2 mouse cellular contexts compared by ENCODE assay signal in the genomic region with DNA sequence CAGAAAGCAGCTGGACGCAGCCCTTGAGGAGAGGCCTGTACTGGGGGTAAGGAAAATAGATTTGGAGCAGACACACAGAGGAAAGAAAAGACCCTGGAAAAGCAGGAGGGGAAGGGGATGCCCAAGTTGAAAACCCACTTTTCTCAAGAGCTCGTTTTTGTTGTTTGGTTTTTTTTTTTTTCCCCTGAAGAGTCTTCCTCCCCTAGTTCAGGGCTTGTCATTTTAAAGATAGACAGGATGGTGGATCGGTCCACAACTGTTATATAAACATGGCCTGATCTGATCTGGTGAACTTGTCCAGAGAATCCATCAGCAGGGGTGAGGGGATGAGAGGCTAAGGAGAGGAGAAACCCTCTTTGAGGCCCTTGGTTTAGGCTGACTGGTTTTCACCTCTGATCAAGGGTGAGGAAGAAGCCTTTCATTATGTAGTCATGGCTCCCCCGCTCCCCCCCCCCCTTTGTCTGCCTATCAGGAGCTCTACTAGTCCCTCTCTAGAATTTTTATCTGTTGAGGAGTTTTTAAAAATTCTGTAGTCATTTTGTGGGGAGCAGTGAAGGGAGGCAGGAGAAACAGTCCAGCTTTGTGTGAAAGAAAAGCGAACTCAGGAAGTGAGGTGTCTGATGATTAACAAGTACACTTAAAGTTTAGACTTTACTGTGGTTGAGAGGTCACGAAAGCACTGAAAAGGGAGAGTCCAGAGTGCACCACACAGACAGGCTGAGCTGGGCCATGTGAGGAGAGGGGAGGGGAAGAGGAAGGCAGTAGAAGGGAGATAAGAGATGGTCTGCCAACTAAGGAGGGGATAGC.
TF ChIP-seq lines count a peak whose summit lies in the region.

No protein-coding gene starts in this region.

TF ChIP-seq in C2C12, 6 proteins besides CTCF, POLR2A, EP300 and RAD21 (continued from another document):
- TF ChIP-seq CEBPB (IDR thresholded peaks at IDR 0.05; ENCODE audit: low read depth) (no peak), MYOG (IDR thresholded peaks at IDR 0.05; ENCODE audit: control insufficient read depth, extremely low read depth, insufficient read length) (no peak), MYOD1 (IDR thresholded peaks at IDR 0.05; ENCODE audit: control insufficient read depth, insufficient read length, low read depth) (peak; percentile 13)

TF ChIP-seq in MEL, 35 proteins besides CTCF, POLR2A, EP300 and RAD21 (continued from another document):
- no peak; the same call in 1 of the 2 replicates for TF ChIP-seq POLR2AphosphoS2 (IDR thresholded peaks at IDR 0.05; ENCODE audit: low read length)
- TF ChIP-seq MAFK (IDR thresholded peaks at IDR 0.05; ENCODE audit: borderline replicate concordance, low read depth, low read length): 0 out of 2 replicates have a peak, but pooled peaks have one; percentile 15
- no peak; the same call in 1 of the 2 replicates for TF ChIP-seq JUND (IDR thresholded peaks at IDR 0.05; ENCODE audit: low read depth, low read length)
- TF ChIP-seq GATA1 (IDR thresholded peaks at IDR 0.05; ENCODE audit: low read depth, low read length): peak; percentile 73
- peak; percentile 21; the same call in 1 of the 2 replicates for TF ChIP-seq MYB (IDR thresholded peaks at IDR 0.05; ENCODE audit: low read depth, low read length)
- no peak for TF ChIP-seq E2F4 (IDR thresholded peaks at IDR 0.05; ENCODE audit: borderline replicate concordance, low read depth, low read length)
- peak; percentile 55 for TF ChIP-seq NELFE (IDR thresholded peaks at IDR 0.05; ENCODE audit: low read depth, low read length)
- no peak for TF ChIP-seq MAX (IDR thresholded peaks at IDR 0.05; ENCODE audit: low read length)
- TF ChIP-seq UBTF (IDR thresholded peaks at IDR 0.05; ENCODE audit: borderline replicate concordance, insufficient read depth, low read depth, low read length): no peak
- no peak for TF ChIP-seq USF2 (IDR thresholded peaks at IDR 0.05; ENCODE audit: borderline replicate concordance in 1 of 2, insufficient read depth in 1 of 2, low read depth in 1 of 2, low read length in 2 of 2)
- TF ChIP-seq USF1 (IDR thresholded peaks at IDR 0.05; ENCODE audit: low read depth, low read length): peak; percentile 70
- no peak for TF ChIP-seq ZC3H11A (IDR thresholded peaks at IDR 0.05; ENCODE audit: low read depth, low read length)
- TF ChIP-seq TBP (IDR thresholded peaks at IDR 0.05; ENCODE audit: low read depth, low read length): peak; percentile 30; the same call in 1 of the 2 replicates
- peak; percentile 77 for TF ChIP-seq ETS1 (IDR thresholded peaks at IDR 0.05; ENCODE audit: low read depth, low read length)
- TF ChIP-seq MEF2A (IDR thresholded peaks at IDR 0.05; ENCODE audit: extremely low read depth, insufficient replicate concordance, low read depth, low read length, poor library complexity, severe bottlenecking): no peak
- no peak for TF ChIP-seq ZKSCAN1 (IDR thresholded peaks at IDR 0.05; ENCODE audit: low read depth, low read length)
- peak; percentile 43; the same call in 1 of the 2 replicates for TF ChIP-seq MXI1 (IDR thresholded peaks at IDR 0.05; ENCODE audit: low read depth, low read length)
- no peak; the same call in 1 of the 2 replicates for TF ChIP-seq KAT2A (conservative IDR thresholded peaks at IDR 0.05; ENCODE audit: low read depth, low read length)
- peak; percentile 51 for TF ChIP-seq HCFC1 (IDR thresholded peaks at IDR 0.05; ENCODE audit: low read depth, low read length)
- TF ChIP-seq NRF1 (IDR thresholded peaks at IDR 0.05; ENCODE audit: insufficient read depth, low read depth, low read length, poor library complexity, severe bottlenecking): no peak
- no peak for TF ChIP-seq SMC3 (IDR thresholded peaks at IDR 0.05; ENCODE audit: low read depth, low read length)
- peak; percentile 57 for TF ChIP-seq ZNF384 (IDR thresholded peaks at IDR 0.05; ENCODE audit: low read depth, low read length)
- no peak; the same call in 1 of the 2 replicates for TF ChIP-seq SIN3A (IDR thresholded peaks at IDR 0.05; ENCODE audit: low read length)
- no peak; the same call in 1 of the 2 replicates for TF ChIP-seq BHLHE40 (IDR thresholded peaks at IDR 0.05; ENCODE audit: borderline replicate concordance, low read depth, low read length)
- 0 out of 2 replicates have a peak, but pooled peaks have one; percentile 23 for TF ChIP-seq CHD1 (IDR thresholded peaks at IDR 0.05; ENCODE audit: low read depth, low read length)
- TF ChIP-seq ELF1 (IDR thresholded peaks at IDR 0.05; ENCODE audit: low read depth, low read length): no peak
- TF ChIP-seq MAZ (IDR thresholded peaks at IDR 0.05; ENCODE audit: low read depth, low read length): peak; percentile 95
- TF ChIP-seq TAL1 (IDR thresholded peaks at IDR 0.05; ENCODE audit: low read length): peak; percentile 55
- TF ChIP-seq MYC (IDR thresholded peaks at IDR 0.05; ENCODE audit: low read depth, low read length): 0 out of 2 replicates have a peak, but pooled peaks have one; percentile 29
- TF ChIP-seq GABPA (IDR thresholded peaks at IDR 0.05; ENCODE audit: low read depth, low read length): no peak
- TF ChIP-seq TCF12 (IDR thresholded peaks at IDR 0.05; ENCODE audit: low read depth, low read length): peak; percentile 72
- no peak for TF ChIP-seq ZMIZ1 (IDR thresholded peaks at IDR 0.05; ENCODE audit: low read depth, low read length)
- TF ChIP-seq RCOR1 (IDR thresholded peaks at IDR 0.05; ENCODE audit: low read depth, low read length): peak; percentile 71
- TF ChIP-seq POLR2AphosphoS5 (IDR thresholded peaks at IDR 0.05; ENCODE audit: borderline replicate concordance, low read depth, low read length): no peak
TF ChIP-seq in MEL: peak in this region for 16.
